Mouse (Mus musculus) ES-E14 (cell line): ENCODE data around the gene Tnr. TPM values are rescaled to one million over a fixed set of nuclear protein-coding genes. Genes with fewer than 3 reads are reported as not detected.

Experiments used
- DNase-seq: peaks from one replicate; pipeline ENCODE4 v3.0.0-alpha.2; 2013; ENCODE audit warnings: low read depth, low spot score
- H3K27ac ChIP-seq: 2 replicates; pipeline ENCODE4 v1.5.1; 2012; ENCODE audit warnings: low read depth, mild to moderate bottlenecking, low read length, moderate library complexity, mixed read lengths; ENCODE audit not compliant: poor library complexity, insufficient read depth, severe bottlenecking
- H3K36me3 ChIP-seq: 2 replicates; pipeline ENCODE4 v1.6.1; 2012; ENCODE audit warnings: mild to moderate bottlenecking, low read length, moderate library complexity, mixed read lengths; ENCODE audit not compliant: control insufficient read depth, poor library complexity, insufficient read depth, severe bottlenecking
- H3K4me1 ChIP-seq, 2 experiments: fragments of 150-350 bp in 1 of 2; sonication (generic) in 1 of 2; 2 replicates each; pipeline ENCODE4 v1.6.1; 2012; ENCODE audit warnings: low read length in 2 of 2, mild to moderate bottlenecking in 1 of 2, mixed read lengths in 1 of 2; ENCODE audit not compliant: control insufficient read depth in 2 of 2, insufficient read depth in 2 of 2, poor library complexity in 1 of 2
- H3K4me3 ChIP-seq, 2 experiments: fragments of 150-350 bp in 1 of 2; sonication (generic) in 1 of 2; 2 replicates each; pipeline ENCODE4 v1.5.1; 2012; ENCODE audit warnings: low read length in 2 of 2, low read depth in 1 of 2, mild to moderate bottlenecking in 1 of 2, mixed read lengths in 1 of 2; ENCODE audit not compliant: insufficient read depth in 1 of 2, poor library complexity in 1 of 2, severe bottlenecking in 1 of 2
- H3K9ac ChIP-seq: 2 replicates; pipeline ENCODE4 v1.6.1; 2012; ENCODE audit warnings: low read depth, mild to moderate bottlenecking, low read length, mixed read lengths; ENCODE audit not compliant: poor library complexity, insufficient read depth, severe bottlenecking
- H3K9me3 ChIP-seq: fragments of 150-350 bp; sonication (generic); 2 replicates; pipeline ENCODE4 v1.6.1; 2012; ENCODE audit warnings: low read depth, mild to moderate bottlenecking, low read length; ENCODE audit not compliant: control insufficient read depth, insufficient read depth
- CHD2 ChIP-seq: IDR thresholded peaks from 2 replicates; pipeline ENCODE4 v1.6.1; 2014; ENCODE audit warnings: mild to moderate bottlenecking, low read depth, low read length, inconsistent platforms
- HCFC1 ChIP-seq: IDR thresholded peaks from 2 replicates; pipeline ENCODE4 v1.6.1; 2012; ENCODE audit warnings: low read length, inconsistent platforms, borderline replicate concordance; ENCODE audit not compliant: insufficient read depth
- MAFK ChIP-seq: IDR thresholded peaks from 2 replicates; pipeline ENCODE4 v1.6.1; 2014; ENCODE audit warnings: mild to moderate bottlenecking, low read depth, low read length, inconsistent platforms; ENCODE audit not compliant: insufficient read depth
- ZC3H11A ChIP-seq: IDR thresholded peaks from 2 replicates; pipeline ENCODE4 v1.6.1; 2012; ENCODE audit warnings: low read depth, mild to moderate bottlenecking, inconsistent platforms, low read length, borderline replicate concordance
- ZNF384 ChIP-seq: IDR thresholded peaks from 2 replicates; pipeline ENCODE4 v1.6.1; 2012; ENCODE audit warnings: low read depth, low read length, inconsistent platforms
- in situ Hi-C, 2 experiments: fragments of 600-800 bp; cut with MboI; formaldehyde crosslinking; loops; one replicate each; pipeline ENCODE4 v1.15.1; 2025; ENCODE audit warnings: low sequenced_read_pairs in 2 of 2, inconsistent platforms in 1 of 2; ENCODE audit not compliant: unreplicated experiment in 2 of 2
- total RNA-seq: library from RNA; depleted of rRNA; stranded (reverse); fragments of 300-350 nt; gene quantifications from 2 replicates; pipeline ENCODE4 v1.2.3, GENCODE M21; 2012

The Tnr gene
- total RNA-seq, 1 experiment: not detected

GRCm38 (mm10) chr1:159932092-159932491, 408.5 kb downstream of the Tnr start:
- Histone ChIP-seq H3K36me3 (no peaks in the 10 kb centered on the region), H3K4me3 (no peak overlapping the region), H3K9ac (no peak overlapping the region), H3K4me1 (no peaks in the 10 kb centered on the region), H3K9me3 (no peaks in the 10 kb centered on the region), H3K27ac (no peak overlapping the region)
- DNase-seq: no peak
- TF ChIP-seq ZNF384: no peak
- TF ChIP-seq HCFC1: no peak
- no peak for TF ChIP-seq CHD2
- TF ChIP-seq MAFK: no peak
- TF ChIP-seq ZC3H11A: no peak
- in situ Hi-C loops: no loop called here

GRCm38 (mm10) chr1:159932598-159932997, 409.0 kb downstream of the Tnr start:
- H3K4me1 ChIP-seq: no peaks in the 10 kb centered on the region
- H3K9ac ChIP-seq: no peak overlapping the region
- TF ChIP-seq ZC3H11A (no peak), ZNF384 (no peak), HCFC1 (no peak), MAFK (no peak), CHD2 (no peak)
- no peak for DNase-seq
- H3K36me3 ChIP-seq: no peaks in the 10 kb centered on the region
- no peaks in the 10 kb centered on the region for H3K9me3 ChIP-seq
- no peak overlapping the region for H3K4me3 ChIP-seq
- H3K27ac ChIP-seq: no peak overlapping the region
- in situ Hi-C loops: no loop called here

GRCm38 (mm10) chr1:159938449-159938848, 414.9 kb downstream of the Tnr start:
- no peaks in the 10 kb centered on the region for H3K36me3 ChIP-seq
- no peak overlapping the region for H3K9ac ChIP-seq
- no peaks in the 10 kb centered on the region for H3K9me3 ChIP-seq
- TF ChIP-seq HCFC1: no peak
- TF ChIP-seq MAFK: no peak
- TF ChIP-seq ZC3H11A: no peak
- H3K4me1 ChIP-seq: no peaks in the 10 kb centered on the region
- no peak overlapping the region for H3K27ac ChIP-seq
- in situ Hi-C loops: no loop called here
- DNase-seq: no peak
- no peak overlapping the region for H3K4me3 ChIP-seq

- Histone ChIP-seq H3K4me1 (no peaks in the 10 kb centered on the region), H3K27ac (no peak overlapping the region), H3K9ac (no peak overlapping the region), H3K4me3 (no peak overlapping the region), H3K9me3 (no peaks in the 10 kb centered on the region), H3K36me3 (no peaks in the 10 kb centered on the region)
- DNase-seq: no peak
- in situ Hi-C loops: no loop called here
- TF ChIP-seq ZNF384 (no peak), MAFK (no peak), ZC3H11A (no peak), CHD2 (no peak), HCFC1 (no peak)
Observed at GRCm38 (mm10) chr1:159939335-159939734, 415.8 kb downstream of the Tnr start.

GRCm38 (mm10) chr1:159953526-159953925, 430.0 kb downstream of the Tnr start:
- no peaks in the 10 kb centered on the region for H3K9me3 ChIP-seq
- no peaks in the 10 kb centered on the region for H3K4me1 ChIP-seq
- H3K36me3 ChIP-seq: no peaks in the 10 kb centered on the region
- DNase-seq: no peak
- in situ Hi-C loops: no loop called here
- H3K27ac ChIP-seq: no peak overlapping the region
- H3K9ac ChIP-seq: no peak overlapping the region
- TF ChIP-seq HCFC1 (no peak), ZC3H11A (no peak), MAFK (no peak), ZNF384 (no peak), CHD2 (no peak)
- H3K4me3 ChIP-seq: no peak overlapping the region
